Mouse (Mus musculus): Measurements from ENCODE around the gene Wnt7a. TPM values are rescaled to one million over a fixed set of nuclear protein-coding genes. Genes with fewer than 3 reads are reported as not detected.
A peak's percentile ranks its signal among the peaks of the same experiment; 100 is the strongest.

Gene Wnt7a
- 10 to 100 TPM in 1 of 2 experiments, 1 to 10 TPM in 1; 9.8 to 16.0 TPM for total RNA-seq (2021)
- long read RNA-seq, experiment 1, transcript Wnt7a-201 (4 exons, 3,172 nt) = major isoform, 8 of 12 reads
- long read RNA-seq, experiment 1, partial matches to known transcripts = 0 of 12 reads
- long read RNA-seq, experiment 1, other reads (novel, unspliced or antisense) = 4 of 12 reads
- long read RNA-seq, experiment 2, partial matches to known transcripts = 2 of 8 reads
- long read RNA-seq, experiment 2, other reads (novel, unspliced or antisense) = 3 of 8 reads

GRCm38 (mm10) chr6:91410961-91411368 is at the start of gene Wnt7a:
Gene Wnt7a (minus strand): TSS chr6:91411363.
- TF ChIP-seq CTCF (IDR thresholded peaks at IDR 0.05) = no peak
- peak; percentile 29 to 34 for DNase-seq (ENCODE audit: extremely low spot score in 1 of 2, low spot score in 2 of 2)
- intact Hi-C loops (cut with DNase I) = loop anchor here (1.0 to 5.0 kb wide), 3 partner anchors 64 to 239 kb away; no protein-coding TSS in a partner anchor
- peak within 1 kb of the TSS; percentile 53 for H3K4me3 ChIP-seq
- H3K27ac ChIP-seq = peak within 1 kb of the TSS; percentile 50

GRCm38 (mm10) chr6:91459471-91459870 is 48.3 kb upstream of the Wnt7a start:
- TF ChIP-seq CTCF (IDR thresholded peaks at IDR 0.05) = no peak; the same call in none of the 2 replicates
- no peak for DNase-seq (ENCODE audit: extremely low spot score in 1 of 2, low spot score in 2 of 2)
- H3K27ac ChIP-seq = no peak overlapping the region
- intact Hi-C loops (cut with DNase I) = no loop called here
- no peak overlapping the region for H3K4me3 ChIP-seq

GRCm38 (mm10) chr6:91454546-91454945 is 43.4 kb upstream of the Wnt7a start:
- TF ChIP-seq CTCF (IDR thresholded peaks at IDR 0.05) = no peak
- H3K4me3 ChIP-seq = no peak overlapping the region
- DNase-seq (ENCODE audit: extremely low spot score in 1 of 2, low spot score in 2 of 2) = no peak
- intact Hi-C loops (cut with DNase I) = no loop called here
- H3K27ac ChIP-seq = no peak overlapping the region

GRCm38 (mm10) chr6:91452056-91452455 is 40.9 kb upstream of the Wnt7a start:
- no peak for TF ChIP-seq CTCF (IDR thresholded peaks at IDR 0.05)
- H3K4me3 ChIP-seq = no peak overlapping the region
- no peak for DNase-seq (ENCODE audit: extremely low spot score in 1 of 2, low spot score in 2 of 2)
- intact Hi-C loops (cut with DNase I) = no loop called here
- no peak overlapping the region for H3K27ac ChIP-seq

- no peak overlapping the region for H3K27ac ChIP-seq
- DNase-seq (ENCODE audit: extremely low spot score in 1 of 2, low spot score in 2 of 2) = no peak
- intact Hi-C loops (cut with DNase I) = no loop called here
- TF ChIP-seq CTCF (IDR thresholded peaks at IDR 0.05) = no peak
- H3K4me3 ChIP-seq = no peak overlapping the region
Measured at GRCm38 (mm10) chr6:91449472-91450225, 38.5 kb upstream of the Wnt7a start.

- Histone ChIP-seq H3K4me3 (no peak overlapping the region), H3K27ac (no peak overlapping the region)
- intact Hi-C loops (cut with DNase I) = no loop called here
- TF ChIP-seq CTCF (IDR thresholded peaks at IDR 0.05) = no peak
- no peak for DNase-seq (ENCODE audit: extremely low spot score in 1 of 2, low spot score in 2 of 2)
Measured at GRCm38 (mm10) chr6:91445316-91445715, 34.2 kb upstream of the Wnt7a start.

GRCm38 (mm10) chr6:91441145-91441662 is 30.0 kb upstream of the Wnt7a start:
- no peak for DNase-seq (ENCODE audit: extremely low spot score in 1 of 2, low spot score in 2 of 2)
- Histone ChIP-seq H3K27ac (peak overlapping the region; percentile 76), H3K4me3 (peak overlapping the region; percentile 88)
- no peak for TF ChIP-seq CTCF (IDR thresholded peaks at IDR 0.05)
- intact Hi-C loops (cut with DNase I) = loop anchor here (2.0 kb wide), 1 partner anchor 74 kb away; the partner anchor contains the start of genes Lsm3 and Xpc

- Histone ChIP-seq H3K27ac (peak overlapping the region; percentile 85), H3K4me3 (peak overlapping the region; percentile 88)
- no peak for TF ChIP-seq CTCF (IDR thresholded peaks at IDR 0.05)
- peak; percentile 97 to 99 for DNase-seq (ENCODE audit: extremely low spot score in 1 of 2, low spot score in 2 of 2)
- intact Hi-C loops (cut with DNase I) = loop anchor here (1.0 to 2.0 kb wide), 2 partner anchors 33 to 74 kb away; partner anchors contain the start of genes Chchd4, Lsm3, Tmem43 and Xpc
Measured at GRCm38 (mm10) chr6:91440474-91441144, 29.4 kb upstream of the Wnt7a start.

GRCm38 (mm10) chr6:91424151-91424550 is 13.0 kb upstream of the Wnt7a start:
- DNase-seq (ENCODE audit: extremely low spot score in 1 of 2, low spot score in 2 of 2) = no peak
- H3K4me3 ChIP-seq = no peak overlapping the region
- no peak for TF ChIP-seq CTCF (IDR thresholded peaks at IDR 0.05)
- intact Hi-C loops (cut with DNase I) = no loop called here
- H3K27ac ChIP-seq = no peak overlapping the region

GRCm38 (mm10) chr6:91421629-91422028 is 10.5 kb upstream of the Wnt7a start:
- no peak for TF ChIP-seq CTCF (IDR thresholded peaks at IDR 0.05)
- no peak for DNase-seq (ENCODE audit: extremely low spot score in 1 of 2, low spot score in 2 of 2)
- no peak overlapping the region for H3K27ac ChIP-seq
- intact Hi-C loops (cut with DNase I) = no loop called here
- no peak overlapping the region for H3K4me3 ChIP-seq

- intact Hi-C loops (cut with DNase I) = no loop called here
- no peak for TF ChIP-seq CTCF (IDR thresholded peaks at IDR 0.05)
- no peak for DNase-seq (ENCODE audit: extremely low spot score in 1 of 2, low spot score in 2 of 2)
- no peak overlapping the region for H3K27ac ChIP-seq
- H3K4me3 ChIP-seq = no peak overlapping the region
Measured at GRCm38 (mm10) chr6:91417291-91417845, 6.2 kb upstream of the Wnt7a start.
